Mouse (Mus musculus): Measurements from ENCODE around the gene Sik2.

The Sik2 gene

DNA sequence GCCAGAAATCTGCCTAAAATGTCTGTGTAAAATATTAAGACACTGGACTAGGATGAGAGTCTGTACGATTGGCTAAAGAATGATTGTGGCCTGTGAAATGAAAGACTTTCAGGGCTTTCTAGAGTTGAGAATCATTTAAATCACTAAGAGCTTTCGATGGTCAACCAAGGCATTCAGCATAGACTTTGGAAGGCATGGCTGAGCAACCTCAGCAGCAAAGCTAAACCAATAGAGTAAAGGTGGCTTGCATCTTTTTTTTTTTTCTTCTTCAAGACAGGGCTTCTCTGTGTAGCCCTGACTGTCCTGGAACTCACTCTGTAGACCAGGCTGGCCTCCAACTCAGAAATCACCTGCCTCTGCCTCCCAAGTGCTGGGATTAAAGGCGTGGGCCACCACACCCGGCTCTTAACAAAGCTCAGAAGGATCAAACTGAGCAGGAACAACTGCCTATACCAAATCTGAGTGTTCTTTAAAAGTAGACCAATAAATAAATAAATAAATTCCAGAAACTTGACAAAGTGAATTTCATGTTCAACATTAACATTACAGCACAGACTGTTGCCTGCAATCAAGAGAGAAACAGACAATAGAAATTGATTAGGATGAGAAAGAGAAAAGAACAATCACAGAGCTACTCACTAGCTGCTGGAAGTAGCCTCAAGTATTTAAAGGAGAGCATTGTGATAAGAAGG is 27.2 kb downstream of the Sik2 start:
- DNase-seq = peak; percentile 49

DNA sequence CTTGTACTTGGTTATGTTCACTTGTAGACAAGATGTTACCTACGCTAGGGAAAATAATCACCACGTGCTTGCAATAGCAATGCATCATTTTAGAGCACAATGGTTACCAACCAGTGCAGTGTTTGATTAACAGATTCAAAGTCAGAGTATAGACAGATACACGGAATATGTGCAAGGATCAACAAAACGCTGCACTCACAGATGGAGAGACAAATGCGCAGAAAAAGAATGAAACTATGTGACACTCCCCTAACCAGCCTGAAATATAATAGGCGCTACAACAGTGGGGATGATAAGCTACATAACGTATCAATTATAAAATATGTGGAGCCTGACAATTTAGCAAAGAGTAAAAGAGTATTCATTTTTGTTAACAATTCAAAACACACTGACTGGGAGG is 34.2 kb downstream of the Sik2 start:
- no peak for DNase-seq

DNA sequence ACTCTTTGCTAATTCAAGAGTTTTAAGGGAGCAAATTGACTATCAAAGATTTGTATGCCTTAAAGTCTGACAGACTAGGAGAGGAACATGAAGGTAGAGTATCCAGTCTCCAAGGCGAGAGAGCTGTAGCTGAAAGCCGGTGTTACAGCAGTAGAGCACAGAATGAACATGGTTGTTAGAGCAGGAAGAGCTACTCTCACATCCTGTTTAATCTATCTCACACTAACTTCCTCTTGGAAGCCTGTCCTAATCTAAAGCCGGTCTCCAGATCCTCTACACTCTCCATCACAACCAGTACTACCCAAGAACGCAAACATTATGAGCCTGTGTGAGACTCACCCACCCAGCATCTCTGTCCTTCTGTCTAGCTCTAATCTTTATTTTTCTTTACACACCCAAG is 38.5 kb downstream of the Sik2 start:
- no peak for DNase-seq

DNA sequence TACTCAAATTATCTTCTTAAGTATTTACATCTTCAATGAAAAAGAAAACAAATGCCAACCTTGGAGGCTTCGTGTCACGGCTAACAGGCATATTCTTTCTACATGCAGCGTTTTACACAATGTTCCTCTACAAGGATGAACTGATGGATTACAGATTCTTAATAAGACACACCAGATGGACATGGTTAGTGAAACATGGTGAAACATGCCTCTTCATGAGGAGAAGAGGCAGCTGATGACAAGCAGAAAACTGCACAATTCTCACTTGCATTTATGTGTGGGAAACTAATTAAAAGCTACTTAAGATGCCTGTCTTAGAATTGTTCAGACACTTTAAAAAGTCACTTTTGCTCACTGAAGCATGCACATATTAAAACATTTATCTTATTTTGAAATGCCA is 39.6 kb downstream of the Sik2 start:
- DNase-seq = no peak

DNA sequence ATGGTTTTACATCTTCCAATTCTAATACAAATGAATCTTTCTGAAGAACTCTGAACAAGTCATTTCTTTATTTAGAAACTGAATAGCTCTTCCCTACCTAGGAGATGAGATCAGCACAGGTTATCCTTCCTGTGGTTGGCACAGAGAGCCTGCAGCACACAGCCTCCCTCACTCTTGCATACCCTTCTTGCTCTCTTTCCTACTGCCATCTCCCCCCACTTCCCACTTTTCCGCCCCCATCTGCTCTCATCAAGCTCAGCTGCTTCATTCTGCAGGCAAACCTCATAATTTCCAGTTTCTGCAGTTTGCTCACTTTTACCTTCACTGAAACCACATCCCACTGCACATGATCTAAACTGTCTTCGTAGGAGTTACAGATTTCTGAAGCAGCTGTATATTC is 42.6 kb downstream of the Sik2 start:
- no peak for DNase-seq

DNA sequence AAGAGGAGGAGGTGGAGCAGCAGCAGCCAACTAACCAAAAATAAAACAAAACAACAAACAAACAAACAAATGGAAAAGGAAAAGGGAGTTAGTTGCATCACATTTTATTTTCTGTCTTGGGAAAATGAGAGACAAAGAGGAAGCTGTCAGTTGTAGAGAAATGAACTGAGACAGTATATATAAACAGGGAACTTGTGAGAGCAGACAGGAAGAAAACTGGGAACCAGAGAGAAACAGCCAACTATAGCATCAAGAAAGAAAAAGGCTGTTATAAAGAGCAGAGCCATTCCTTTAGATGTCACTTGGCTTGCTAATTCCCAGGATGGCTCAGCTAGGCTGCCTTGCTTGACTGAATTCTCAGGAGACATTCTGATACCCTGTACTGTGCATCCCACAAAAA is 43.5 kb downstream of the Sik2 start:
- no peak for DNase-seq

DNA sequence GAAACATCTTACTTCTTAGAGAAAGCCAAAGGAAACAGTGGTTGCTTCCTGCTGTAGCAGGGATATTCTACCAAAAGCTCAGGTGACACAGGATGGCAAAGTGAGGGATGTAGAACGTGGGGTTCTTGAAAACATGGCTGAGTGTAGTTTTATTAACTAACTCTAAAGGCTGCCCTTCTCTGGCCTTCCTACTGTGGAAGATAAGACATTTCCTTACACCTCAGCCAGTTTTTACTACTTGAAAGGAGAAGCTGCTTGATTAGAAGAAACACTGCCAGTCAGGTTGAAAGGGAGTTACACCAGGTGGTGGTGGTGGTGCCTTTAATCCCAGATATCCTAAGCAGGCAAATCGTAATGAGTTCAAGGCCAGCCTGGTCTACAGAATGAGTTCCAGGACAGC is 44.0 kb downstream of the Sik2 start:
- no peak for DNase-seq

DNA sequence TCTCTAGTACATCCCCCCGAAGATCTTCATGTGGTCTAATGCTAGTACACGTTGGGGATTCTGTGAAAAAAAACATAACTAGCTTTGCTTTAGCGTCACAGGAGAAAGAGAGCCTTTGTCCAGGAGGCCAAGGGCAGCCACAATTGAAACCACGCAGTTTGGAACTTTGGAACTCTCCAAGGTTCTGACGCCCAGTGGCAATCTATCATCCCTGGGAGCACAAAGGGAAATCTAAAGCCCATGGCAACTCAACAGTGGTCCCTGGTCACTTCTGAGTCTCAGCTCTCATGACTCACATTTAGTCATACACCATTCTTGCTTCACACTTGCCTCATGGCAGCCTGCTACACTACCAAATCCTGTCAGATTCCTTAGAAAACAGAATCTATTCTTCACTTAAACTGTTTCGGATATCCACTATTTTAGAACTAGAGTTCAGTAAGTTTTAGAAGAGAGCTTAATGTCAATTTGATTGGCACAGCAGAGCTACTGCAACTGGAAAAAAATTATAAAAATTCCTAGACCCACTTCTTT is 50.9 kb downstream of the Sik2 start:
- DNase-seq = no peak

DNA sequence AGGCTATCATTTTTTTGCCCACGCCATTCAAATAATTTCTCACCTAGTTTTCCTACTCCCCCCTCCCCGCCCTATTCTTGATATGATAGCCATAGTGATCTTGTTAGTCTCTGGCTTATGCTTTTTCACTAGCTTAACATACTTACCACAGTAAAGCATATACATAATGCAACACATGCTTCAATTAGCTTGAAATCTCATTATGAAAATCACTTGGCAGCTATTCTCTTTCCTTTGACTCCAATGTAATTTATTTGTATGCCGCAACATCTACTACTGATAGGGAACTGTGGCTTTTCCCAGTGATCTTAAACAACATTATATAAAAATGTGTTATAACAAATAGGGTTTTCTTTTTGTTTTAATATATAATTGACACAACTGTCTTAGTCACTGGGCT is 53.7 kb downstream of the Sik2 start:
- no peak for DNase-seq

DNA sequence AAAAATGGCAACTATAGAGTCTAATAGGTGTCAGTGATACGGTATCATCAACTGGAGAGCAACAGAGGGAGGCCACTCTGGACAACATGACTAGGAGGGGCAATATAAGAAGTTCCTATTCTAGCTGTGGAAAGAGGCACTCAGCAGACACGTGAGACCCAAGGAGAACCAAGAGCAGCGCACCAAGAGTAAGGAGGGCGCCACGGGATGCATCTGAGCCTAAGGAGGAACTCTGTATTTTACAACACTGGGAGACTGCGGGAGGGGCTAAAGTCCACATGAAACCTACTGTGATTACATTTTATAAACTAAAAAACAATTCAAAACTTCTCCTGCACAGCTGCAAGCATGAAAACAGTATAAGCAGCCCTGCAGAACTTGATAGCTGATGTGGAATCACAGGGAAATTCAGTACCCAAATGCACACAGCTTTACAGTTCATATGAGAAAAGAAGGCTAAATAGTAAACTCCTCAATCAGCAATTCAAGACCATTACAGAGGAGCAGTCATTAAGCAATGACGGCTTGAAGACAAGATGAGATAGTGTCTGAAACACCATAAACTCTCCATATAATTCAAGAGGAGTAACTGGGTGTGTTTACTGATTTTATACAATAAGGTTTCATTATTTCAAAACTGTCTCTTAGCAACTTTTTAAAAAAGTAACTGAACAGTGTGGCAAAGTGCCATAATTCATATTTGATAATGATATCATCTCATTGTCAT is 60.6 kb downstream of the Sik2 start:
- DNase-seq = no peak

DNA sequence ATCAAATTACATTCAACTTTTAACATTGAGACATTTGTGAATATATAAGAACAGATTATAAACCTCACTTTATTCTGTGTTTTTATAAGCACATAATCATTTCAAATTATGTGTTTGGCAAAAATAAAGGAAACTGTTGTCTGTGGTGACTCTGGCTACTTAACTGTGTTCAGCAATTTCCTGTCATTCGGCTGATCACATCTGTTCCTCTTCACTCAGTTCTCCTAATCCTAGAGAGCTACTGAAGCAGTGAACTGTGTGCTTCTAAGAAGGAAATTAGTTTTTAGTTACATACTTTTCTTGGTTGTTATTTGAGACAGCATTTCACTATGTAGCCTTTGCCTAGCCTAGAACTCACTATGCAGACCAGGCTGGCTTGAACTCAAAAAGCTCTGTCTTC is 62.5 kb downstream of the Sik2 start:
- no peak for DNase-seq

DNA sequence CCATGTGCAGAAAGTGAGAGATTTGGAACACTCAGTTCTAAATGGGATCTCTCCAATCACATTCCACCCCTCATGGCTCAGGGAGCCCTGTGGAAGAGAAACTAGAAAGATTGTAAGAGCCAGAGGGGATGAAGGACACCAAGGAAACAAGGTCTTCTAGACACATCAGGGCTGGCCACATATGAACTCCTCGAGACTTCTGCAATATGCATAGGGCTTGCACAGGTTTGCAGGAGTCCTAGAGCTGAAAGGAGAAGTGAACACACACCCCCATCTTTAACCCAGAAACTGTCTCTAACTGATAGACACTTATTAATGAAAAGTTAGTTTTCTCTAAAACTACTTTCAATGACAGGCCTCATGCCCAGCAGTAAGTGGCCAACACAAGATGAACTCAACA is 64.0 kb downstream of the Sik2 start:
- DNase-seq = no peak

DNA sequence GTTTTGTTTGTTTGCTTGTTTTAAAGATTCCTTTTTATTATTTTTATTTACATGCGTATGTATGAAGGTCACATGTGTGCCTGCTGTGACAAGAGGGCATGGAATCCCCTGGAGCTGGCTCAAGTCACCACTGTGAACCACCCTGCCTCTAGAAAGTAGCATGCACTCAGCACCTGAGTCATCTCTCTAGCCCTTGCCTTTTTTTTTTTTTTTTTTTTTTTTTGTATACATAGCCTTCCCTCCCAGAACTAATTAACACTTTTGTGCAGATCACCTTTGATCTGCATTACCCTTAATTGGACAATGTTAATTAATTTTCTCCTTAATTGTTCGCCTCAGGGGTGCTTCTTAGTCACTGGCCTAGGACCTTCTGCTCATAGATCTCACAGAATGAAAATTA is 66.2 kb downstream of the Sik2 start:
- no peak for DNase-seq

DNA sequence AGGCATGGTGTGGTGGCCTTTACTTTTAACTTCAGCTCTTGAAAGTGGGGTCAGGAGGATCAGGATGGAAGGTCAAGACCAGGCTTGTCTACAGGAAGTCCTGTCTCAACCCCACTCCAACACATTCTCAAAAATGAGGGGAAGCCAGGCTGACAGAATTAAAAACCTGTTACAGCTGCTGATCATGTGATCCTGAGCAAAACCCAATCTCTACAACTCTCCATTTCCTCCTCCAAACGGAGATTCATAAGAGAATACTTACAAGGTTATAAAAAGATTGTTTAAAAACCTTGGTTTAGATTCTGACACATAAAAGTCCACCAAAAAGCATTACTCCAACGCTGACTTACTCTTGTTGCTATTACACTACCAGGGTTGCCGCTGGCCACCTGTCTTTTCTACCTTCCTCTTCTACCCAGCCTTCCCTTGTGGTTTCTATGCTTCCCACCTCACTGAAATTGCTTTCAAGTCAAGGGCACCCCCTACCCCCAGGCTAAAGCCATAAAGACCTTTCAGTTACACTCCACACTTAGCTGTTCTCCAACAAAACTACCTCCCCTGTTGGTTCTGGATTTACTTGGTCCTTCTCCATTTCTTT is 67.0 kb downstream of the Sik2 start:
- DNase-seq = no peak

DNA sequence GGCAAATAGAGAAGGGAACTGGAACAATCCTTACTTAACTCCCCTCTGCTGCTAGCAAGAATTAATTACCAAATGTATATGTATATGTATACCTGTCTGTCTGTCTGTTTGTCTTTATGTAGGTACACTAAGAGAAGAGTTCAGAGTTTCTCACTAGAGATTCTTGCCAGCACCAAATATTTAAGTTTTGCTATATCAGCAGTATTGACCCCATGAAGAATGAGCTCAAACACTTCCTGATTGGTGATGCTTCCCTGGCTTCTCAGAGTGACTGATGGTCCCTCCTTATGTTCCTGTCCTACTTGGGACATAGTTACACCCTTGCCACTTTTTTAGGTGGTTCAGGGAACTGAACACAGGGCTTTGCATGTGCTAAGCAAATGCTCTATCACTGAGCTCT is 78.9 kb downstream of the Sik2 start:
- DNase-seq = no peak

DNA sequence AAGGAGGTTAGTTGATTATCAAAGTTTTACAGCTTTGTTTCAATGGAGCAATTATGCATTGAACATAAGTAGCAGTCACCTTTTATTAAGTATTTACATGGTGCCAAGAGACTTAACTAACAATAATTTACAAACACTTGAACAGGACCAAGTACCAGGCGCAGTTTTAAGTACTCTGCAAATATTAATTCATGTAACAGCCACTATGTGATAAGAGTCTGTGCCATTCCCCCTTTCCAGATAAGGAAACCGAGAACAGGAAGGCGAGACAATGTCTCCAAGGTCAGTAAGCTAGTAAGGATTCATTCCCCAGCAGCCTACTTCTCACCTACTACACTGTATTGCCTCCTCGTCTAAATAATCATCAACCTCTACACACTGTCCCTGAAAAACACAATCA is 83.1 kb downstream of the Sik2 start:
- no peak for DNase-seq

DNA sequence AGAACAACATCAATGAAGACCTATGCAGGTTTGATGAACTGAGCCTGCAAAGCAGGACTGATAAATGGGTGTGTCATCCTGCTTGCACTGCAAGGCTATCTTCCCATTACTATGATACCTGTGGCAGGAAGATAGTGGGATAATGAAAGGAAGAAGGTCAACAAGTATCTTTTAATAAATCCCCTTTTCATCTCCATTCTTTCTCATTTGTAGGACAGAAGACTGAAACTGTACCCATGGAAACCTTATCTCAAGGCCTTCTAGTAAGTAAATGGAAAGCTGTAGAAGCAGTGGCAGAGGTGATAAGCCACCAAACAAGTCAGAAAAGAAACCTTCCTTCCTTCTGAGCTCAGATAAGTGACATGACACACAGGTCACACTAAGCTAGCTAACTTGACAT is 84.4 kb downstream of the Sik2 start:
- no peak for DNase-seq

DNA sequence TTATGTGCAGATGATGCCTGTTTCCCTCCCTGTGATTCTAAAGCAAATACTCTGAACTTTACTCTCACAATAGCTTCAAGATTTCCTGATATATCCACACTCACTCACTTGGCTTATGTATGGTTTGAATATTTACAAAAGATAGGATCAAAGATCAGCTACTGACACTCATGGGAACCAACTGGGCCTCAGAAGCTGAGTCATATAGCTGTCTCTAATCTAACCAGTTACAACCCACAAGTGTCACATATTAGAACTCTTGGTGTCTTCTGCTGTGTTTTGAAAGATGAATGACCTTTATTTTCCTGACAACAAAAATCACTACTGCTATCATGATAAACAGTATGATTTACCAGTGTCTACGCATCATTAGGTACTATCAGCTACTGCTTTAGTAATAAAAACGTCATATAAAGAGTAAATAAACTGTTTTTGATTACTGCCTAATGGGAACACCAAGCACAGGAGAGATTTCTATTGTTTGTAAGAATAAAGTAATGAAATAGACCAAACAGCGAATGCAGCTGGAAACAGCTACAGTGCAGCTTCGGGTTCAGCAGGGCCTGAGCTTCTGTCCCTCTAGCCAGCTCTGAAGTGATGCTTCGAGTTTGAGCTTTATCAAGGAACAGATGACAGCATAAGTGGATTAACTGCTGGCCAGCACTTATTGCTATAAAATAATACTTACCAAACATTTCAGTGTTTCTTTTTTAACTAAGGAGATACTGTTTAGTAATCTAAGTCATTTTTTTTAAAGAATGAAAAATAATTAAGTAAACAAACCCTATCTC is 86.3 kb downstream of the Sik2 start:
- DNase-seq = no peak

DNA sequence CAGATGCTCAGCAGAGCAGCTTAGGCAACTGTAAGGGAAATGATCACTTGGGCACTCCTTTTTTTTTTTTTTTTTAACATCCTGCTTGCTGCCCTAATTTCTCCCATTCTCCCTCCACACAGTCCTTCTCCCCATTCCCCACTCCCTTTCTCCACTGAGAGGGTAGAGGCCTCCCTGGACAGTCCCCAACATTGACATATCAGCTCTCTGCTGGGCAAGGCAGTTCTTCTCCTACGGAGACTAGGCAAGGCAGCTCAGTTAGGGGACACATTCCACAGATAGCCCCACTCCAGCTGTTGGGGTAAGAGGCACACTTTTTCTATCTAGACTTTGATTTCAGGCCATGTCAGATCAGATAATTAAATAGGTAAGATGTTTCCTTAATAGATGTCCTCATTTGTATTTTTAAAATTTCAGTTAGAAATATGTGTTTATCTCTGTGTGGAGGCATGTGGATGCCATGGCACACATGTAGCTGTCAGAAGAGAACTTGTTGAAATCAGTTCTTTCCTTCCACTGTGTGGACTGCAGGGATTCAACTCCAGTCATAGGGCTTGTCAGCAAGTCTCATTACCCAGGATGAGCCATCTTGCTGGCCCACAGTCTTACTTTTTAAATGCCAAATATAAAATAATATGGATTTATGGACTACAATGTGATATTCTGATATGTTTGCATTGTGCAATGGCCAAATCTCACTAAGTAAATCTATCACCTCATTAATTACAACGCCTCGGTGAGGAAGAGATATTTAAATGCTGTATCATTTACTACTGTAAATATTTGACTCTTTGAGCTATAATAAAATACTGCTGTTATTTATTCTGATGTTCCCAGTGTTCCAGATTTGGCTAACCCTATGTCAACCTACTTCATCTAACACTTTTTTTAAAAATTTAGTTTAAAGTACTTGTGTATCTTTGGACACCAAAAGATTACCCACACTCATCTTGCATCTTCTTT is 87.7 kb downstream of the Sik2 start:
- no peak for DNase-seq

DNA sequence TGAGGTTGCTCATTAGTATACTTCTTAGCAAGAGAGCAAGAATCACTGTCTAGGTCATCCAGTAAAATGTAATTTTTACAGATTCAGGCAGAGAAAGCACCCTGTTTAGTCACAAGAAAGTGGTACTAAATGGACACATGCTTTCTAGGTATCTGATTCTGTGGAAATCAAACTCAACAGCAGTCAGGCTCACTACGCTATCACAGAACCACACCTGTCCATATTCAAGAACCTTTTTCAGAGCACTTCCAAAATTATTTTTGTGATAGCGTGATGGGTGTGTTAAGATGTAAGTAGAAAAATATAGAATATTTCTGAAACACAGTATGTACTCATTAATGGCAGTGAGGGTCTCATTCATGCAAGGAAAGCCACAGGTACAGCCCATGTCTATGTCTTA is 89.3 kb downstream of the Sik2 start:
- no peak for DNase-seq

DNA sequence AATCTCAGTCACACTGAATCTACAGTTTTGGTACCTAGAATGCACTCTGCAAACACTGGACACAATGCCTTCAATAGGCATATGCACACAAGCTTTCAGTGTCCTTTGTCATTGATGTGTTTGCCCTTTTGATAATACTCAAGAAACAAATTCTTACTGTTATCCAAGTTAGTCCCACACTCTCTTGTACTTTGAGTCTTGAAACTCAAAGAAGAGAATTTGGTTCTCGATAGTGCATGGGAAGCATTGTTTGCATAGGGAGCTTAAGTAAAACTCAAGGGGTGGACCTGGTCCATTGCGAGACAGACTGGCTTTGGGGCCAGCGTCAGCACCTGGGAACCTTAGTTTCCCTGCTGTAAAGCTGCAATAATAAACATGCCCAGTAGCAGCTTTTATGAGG is 90.7 kb downstream of the Sik2 start:
- no peak for DNase-seq

DNA sequence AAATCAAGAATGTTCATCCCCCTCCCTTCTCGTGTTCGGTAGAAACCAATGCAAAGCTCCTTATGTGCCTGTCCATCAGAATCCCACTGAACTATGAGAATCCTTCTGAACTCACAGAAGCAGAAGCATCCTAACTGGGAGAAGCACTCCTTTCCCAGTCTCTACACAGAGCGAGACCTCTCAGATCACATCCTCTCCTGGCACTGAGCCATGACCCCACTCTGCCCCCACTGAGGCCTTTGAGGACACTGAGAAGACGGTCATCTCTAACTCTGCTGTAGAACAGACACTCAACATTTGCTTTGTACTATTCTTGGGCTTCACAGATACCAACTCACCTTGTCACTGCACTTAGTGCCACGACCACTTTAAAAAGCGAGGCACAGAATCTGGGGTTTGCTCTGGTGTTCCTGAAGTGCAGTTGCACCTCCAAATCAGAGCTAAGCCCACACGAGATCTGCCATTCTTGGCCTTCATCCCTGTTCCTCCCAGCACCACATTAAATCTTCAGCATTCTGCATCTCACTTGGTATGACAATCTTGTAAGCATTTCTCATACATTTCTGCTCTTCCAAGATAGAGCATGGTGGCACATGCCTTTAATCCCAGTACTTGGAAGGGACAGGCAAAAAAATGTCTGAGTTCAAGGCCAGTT is 96.9 kb downstream of the Sik2 start:
- DNase-seq = no peak
